Mouse (Mus musculus): ENCODE measurements around the gene Atf4.

DNA sequence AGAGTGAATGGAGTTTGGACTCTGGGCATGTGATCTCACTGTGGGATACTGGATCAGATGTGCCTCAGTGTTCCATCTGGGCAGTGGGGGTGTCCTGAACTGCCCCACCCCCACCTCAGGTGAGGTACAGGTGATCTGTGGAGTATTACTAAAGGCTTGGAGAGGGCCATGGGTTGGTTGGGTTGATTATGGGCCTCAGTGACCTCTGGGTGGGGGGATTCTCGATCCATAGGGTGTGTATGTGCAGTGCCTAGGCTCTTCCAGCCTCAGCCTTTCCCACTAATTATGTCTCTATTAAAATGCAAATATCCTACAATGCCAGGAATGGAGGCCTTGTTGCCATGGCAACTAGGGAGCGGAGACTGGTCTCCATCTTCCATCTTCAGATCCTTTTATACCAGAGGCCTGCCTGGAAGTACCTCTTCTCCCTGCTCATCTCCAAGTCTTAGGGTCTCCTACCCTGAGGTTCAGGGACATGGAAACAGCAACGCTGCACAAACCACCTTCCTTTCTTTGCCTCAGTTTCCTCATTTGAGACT lies 16.9 kb downstream of the Atf4 start:
- TF ChIP-seq CTCF (IDR thresholded peaks at IDR 0.05; ENCODE audit: low read depth, low read length) (no peak), POLR2AphosphoS5 (IDR thresholded peaks at IDR 0.05; ENCODE audit: insufficient replicate concordance, low read depth, low read length) (no peak)

Data from G1E (cell line).